Mouse (Mus musculus) neural tube, embryonic 15.5 days (tissue): Measurements from ENCODE around the gene Zfp952. TPM values are rescaled to one million over a fixed set of nuclear protein-coding genes. Genes with fewer than 3 reads are reported as not detected.

Source experiments
- ATAC-seq: fragments of 200-750 bp; cut with Nextera tagmentation; 2 replicates; pipeline ENCODE4 v1.8.0; 2017; ENCODE audit warnings: mild to moderate bottlenecking, moderate TSS enrichment, moderate library complexity; ENCODE audit not compliant: low FRiP score
- H3K27ac ChIP-seq: fragments of 300-500 bp; sonication (generic); replicated peaks from 2 replicates; pipeline ENCODE4 v1.5.1; 2015; ENCODE audit warnings: mild to moderate bottlenecking, inconsistent platforms
- H3K27me3 ChIP-seq: fragments of 300-500 bp; sonication (generic); replicated peaks from 2 replicates; pipeline ENCODE4 v1.6.1; 2015; ENCODE audit warnings: inconsistent platforms
- H3K36me3 ChIP-seq: fragments of 300-500 bp; sonication (generic); 2 replicates; pipeline ENCODE4 v1.6.1; 2015; ENCODE audit warnings: inconsistent platforms
- H3K4me1 ChIP-seq: fragments of 300-500 bp; sonication (generic); 2 replicates; pipeline ENCODE4 v1.6.1; 2015; ENCODE audit warnings: inconsistent platforms
- H3K4me2 ChIP-seq: fragments of 300-500 bp; sonication (generic); 2 replicates; pipeline ENCODE4 v1.6.1; 2015; ENCODE audit warnings: inconsistent platforms, mild to moderate bottlenecking, moderate library complexity
- H3K4me3 ChIP-seq: fragments of 300-500 bp; sonication (generic); replicated peaks from 2 replicates; pipeline ENCODE4 v1.5.1; 2015; ENCODE audit warnings: mild to moderate bottlenecking, inconsistent platforms
- H3K9ac ChIP-seq: fragments of 300-500 bp; sonication (generic); replicated peaks from 2 replicates; pipeline ENCODE4 v1.6.1; 2015; ENCODE audit warnings: mild to moderate bottlenecking, inconsistent platforms
- H3K9me3 ChIP-seq: fragments of 300-500 bp; sonication (generic); replicated peaks from 2 replicates; pipeline ENCODE4 v1.6.1; 2016; ENCODE audit warnings: inconsistent platforms
- WGBS: fragments of 180-500 bp; shearing (Covaris S2); methylation state at CpG from one replicate; pipeline ENCODE4 v1.1.7; 2015; ENCODE audit warnings: mixed read lengths; 5-methylcytosine and 5-hydroxymethylcytosine counted together
- polyA plus RNA-seq: library from polyadenylated mRNA; unstranded; fragments of >200 nt; fragmentation: Nextera tagmentation; extraction: Ambion mirVana; gene quantifications from 2 replicates; pipeline ENCODE4 v1.2.1, GENCODE M21; 2015

Zfp952 gene
- 17.9 and 21.5 TPM in 2 replicates for polyA plus RNA-seq

- Histone ChIP-seq H3K9me3 (no peaks in the 10 kb centered on the region), H3K4me1 (peaks cover 17% of the 10 kb centered on the region), H3K4me2 (peak within 1 kb of the TSS; percentile 81), H3K27me3 (no peaks in the 10 kb centered on the region), H3K27ac (peak within 1 kb of the TSS; percentile 80), H3K36me3 (peaks cover 30% of the 10 kb centered on the region), H3K4me3 (peak within 1 kb of the TSS; percentile 54), H3K9ac (peak within 1 kb of the TSS; percentile 59)
- peak; percentile 99 for ATAC-seq
- under 1% methylated on average over 21 of the region's 21 CpGs for WGBS
These were observed at the start of gene Zfp952 for GRCm38 (mm10) chr17:32992699-32993474. TSS of gene Zfp952 (plus strand) at chr17:32993129.

GRCm38 (mm10) chr17:32943661-32944060, 49.3 kb upstream of the Zfp952 start:
- H3K4me2 ChIP-seq, result no peak overlapping the region
- H3K4me1 ChIP-seq, result peaks cover 17% of the 10 kb centered on the region
- H3K9ac ChIP-seq, result no peak overlapping the region
- no peaks in the 10 kb centered on the region for H3K36me3 ChIP-seq
- H3K9me3 ChIP-seq, result no peaks in the 10 kb centered on the region
- 96% methylated on average over 3 of the region's 3 CpGs for WGBS
- H3K4me3 ChIP-seq, result no peak overlapping the region
- H3K27me3 ChIP-seq, result no peaks in the 10 kb centered on the region
- H3K27ac ChIP-seq, result no peak overlapping the region
- no peak for ATAC-seq

GRCm38 (mm10) chr17:32944402-32945035, 48.4 kb upstream of the Zfp952 start:
- H3K9ac ChIP-seq, result no peak overlapping the region
- no peak for ATAC-seq
- H3K27me3 ChIP-seq, result no peaks in the 10 kb centered on the region
- H3K4me3 ChIP-seq, result no peak overlapping the region
- no peaks in the 10 kb centered on the region for H3K9me3 ChIP-seq
- no peak overlapping the region for H3K27ac ChIP-seq
- no peak overlapping the region for H3K4me2 ChIP-seq
- peaks cover 17% of the 10 kb centered on the region for H3K4me1 ChIP-seq
- WGBS, result 62% methylated on average over 3 of the region's 3 CpGs
- no peaks in the 10 kb centered on the region for H3K36me3 ChIP-seq

GRCm38 (mm10) chr17:32946716-32947115, 46.2 kb upstream of the Zfp952 start:
- ATAC-seq, result no peak

GRCm38 (mm10) chr17:32947215-32947914, 45.6 kb upstream of the Zfp952 start, which contains the start of gene Cyp4f13:
TSS of gene Cyp4f13 (minus strand) at chr17:32947402.
- 38% methylated on average over 12 of the region's 12 CpGs for WGBS
- peaks cover 17% of the 10 kb centered on the region for H3K4me1 ChIP-seq
- H3K4me2 ChIP-seq, result peak within 1 kb of the TSS; percentile 75
- no peaks in the 10 kb centered on the region for H3K27me3 ChIP-seq
- H3K4me3 ChIP-seq, result peak within 1 kb of the TSS; percentile 50
- ATAC-seq, result peak; percentile 95
- H3K9me3 ChIP-seq, result no peaks in the 10 kb centered on the region
- H3K9ac ChIP-seq, result peak within 1 kb of the TSS; percentile 45
- peak within 1 kb of the TSS; percentile 70 for H3K27ac ChIP-seq
- no peaks in the 10 kb centered on the region for H3K36me3 ChIP-seq

More at GRCm38 (mm10) chr17:32946716-32947115, 46.2 kb upstream of the Zfp952 start:
- H3K4me2 ChIP-seq, result peak overlapping the region; percentile 75
- 65% methylated on average over 9 of the region's 9 CpGs for WGBS
- H3K36me3 ChIP-seq, result no peaks in the 10 kb centered on the region
- peaks cover 17% of the 10 kb centered on the region for H3K4me1 ChIP-seq
- H3K9me3 ChIP-seq, result no peaks in the 10 kb centered on the region
- no peaks in the 10 kb centered on the region for H3K27me3 ChIP-seq
- H3K9ac ChIP-seq, result peak overlapping the region; percentile 45
- H3K27ac ChIP-seq, result peak overlapping the region; percentile 61
- H3K4me3 ChIP-seq, result peak overlapping the region; percentile 50

GRCm38 (mm10) chr17:32950136-32950535, 42.8 kb upstream of the Zfp952 start:
- WGBS, result 90% methylated on average over 3 of the region's 3 CpGs
- H3K4me1 ChIP-seq, result peaks cover 17% of the 10 kb centered on the region
- no peaks in the 10 kb centered on the region for H3K36me3 ChIP-seq
- no peak overlapping the region for H3K4me2 ChIP-seq
- H3K9ac ChIP-seq, result no peak overlapping the region
- no peak overlapping the region for H3K4me3 ChIP-seq
- H3K27ac ChIP-seq, result no peak overlapping the region
- ATAC-seq, result no peak
- H3K27me3 ChIP-seq, result no peaks in the 10 kb centered on the region
- no peaks in the 10 kb centered on the region for H3K9me3 ChIP-seq

- no peak for ATAC-seq
These were observed 41.9 kb upstream of the Zfp952 start for GRCm38 (mm10) chr17:32951006-32951405.

GRCm38 (mm10) chr17:32951441-32951840, 41.5 kb upstream of the Zfp952 start:
- H3K4me3 ChIP-seq, result no peak overlapping the region
- no peaks in the 10 kb centered on the region for H3K36me3 ChIP-seq
- H3K27ac ChIP-seq, result no peak overlapping the region
- peak overlapping the region; percentile 12; the same call in 1 of the 2 replicates for H3K4me2 ChIP-seq
- no peak for ATAC-seq
- H3K27me3 ChIP-seq, result no peaks in the 10 kb centered on the region
- 36% methylated on average over 16 of the region's 16 CpGs for WGBS
- H3K9ac ChIP-seq, result no peak overlapping the region
- H3K4me1 ChIP-seq, result peaks cover 14% of the 10 kb centered on the region
- no peaks in the 10 kb centered on the region for H3K9me3 ChIP-seq

More at GRCm38 (mm10) chr17:32951006-32951405, 41.9 kb upstream of the Zfp952 start:
- WGBS, result 79% methylated on average over 11 of the region's 11 CpGs
- H3K4me1 ChIP-seq, result peaks cover 17% of the 10 kb centered on the region
- H3K27ac ChIP-seq, result no peak overlapping the region
- no peaks in the 10 kb centered on the region for H3K27me3 ChIP-seq
- no peak overlapping the region for H3K9ac ChIP-seq
- no peaks in the 10 kb centered on the region for H3K36me3 ChIP-seq
- H3K9me3 ChIP-seq, result no peaks in the 10 kb centered on the region
- H3K4me3 ChIP-seq, result no peak overlapping the region
- no peak overlapping the region for H3K4me2 ChIP-seq

- Histone ChIP-seq H3K36me3 (no peaks in the 10 kb centered on the region), H3K4me2 (peak overlapping the region; percentile 87), H3K4me1 (peaks cover 18% of the 10 kb centered on the region), H3K4me3 (peak overlapping the region; percentile 87), H3K27me3 (no peaks in the 10 kb centered on the region), H3K27ac (peak overlapping the region; percentile 60; the same call in 1 of the 2 replicates), H3K9ac (peak overlapping the region; percentile 67), H3K9me3 (no peaks in the 10 kb centered on the region)
- WGBS, result under 1% methylated on average over 14 of the region's 14 CpGs
- peak; percentile 70 for ATAC-seq
These were observed 27.7 kb upstream of the Zfp952 start for GRCm38 (mm10) chr17:32965253-32965622.

GRCm38 (mm10) chr17:32965623-32966290, 27.2 kb upstream of the Zfp952 start, which contains the start of gene Zfp472:
TSS of gene Zfp472 (plus strand) at chr17:32965814.
- peaks cover 18% of the 10 kb centered on the region for H3K4me1 ChIP-seq
- H3K27me3 ChIP-seq, result no peaks in the 10 kb centered on the region
- peak within 1 kb of the TSS; percentile 82 for H3K27ac ChIP-seq
- H3K36me3 ChIP-seq, result no peaks in the 10 kb centered on the region
- peak within 1 kb of the TSS; percentile 87 for H3K4me2 ChIP-seq
- peak; percentile 100 for ATAC-seq
- H3K9ac ChIP-seq, result peak within 1 kb of the TSS; percentile 67
- H3K4me3 ChIP-seq, result peak within 1 kb of the TSS; percentile 87
- under 1% methylated on average over 33 of the region's 33 CpGs for WGBS
- H3K9me3 ChIP-seq, result no peaks in the 10 kb centered on the region

- H3K27me3 ChIP-seq, result no peaks in the 10 kb centered on the region
- ATAC-seq, result no peak
- H3K4me1 ChIP-seq, result no peaks in the 10 kb centered on the region
- WGBS, result 96% methylated on average over 4 of the region's 4 CpGs
- no peak overlapping the region for H3K4me3 ChIP-seq
- H3K9me3 ChIP-seq, result 0 out of 2 replicates have a peak, but pooled peaks cover 6% of the 10 kb centered on the region
- H3K36me3 ChIP-seq, result peaks cover 39% of the 10 kb centered on the region
- no peak overlapping the region for H3K4me2 ChIP-seq
- no peak overlapping the region for H3K27ac ChIP-seq
- no peak overlapping the region for H3K9ac ChIP-seq
These were observed 11.6 kb upstream of the Zfp952 start for GRCm38 (mm10) chr17:32981361-32981760.
